Mouse (Mus musculus): ENCODE results near the gene Rundc3b. TPM values are rescaled to one million over a fixed set of nuclear protein-coding genes. Genes with fewer than 3 reads are reported as not detected.

The Rundc3b gene
- 17.1 TPM for polyA plus RNA-seq (2017; shearing (Covaris generic))

GRCm38 (mm10) chr5:8622596-8623231, at the start of gene Rundc3b:
Rundc3b (minus strand) TSS chr5:8622952.

DNA sequence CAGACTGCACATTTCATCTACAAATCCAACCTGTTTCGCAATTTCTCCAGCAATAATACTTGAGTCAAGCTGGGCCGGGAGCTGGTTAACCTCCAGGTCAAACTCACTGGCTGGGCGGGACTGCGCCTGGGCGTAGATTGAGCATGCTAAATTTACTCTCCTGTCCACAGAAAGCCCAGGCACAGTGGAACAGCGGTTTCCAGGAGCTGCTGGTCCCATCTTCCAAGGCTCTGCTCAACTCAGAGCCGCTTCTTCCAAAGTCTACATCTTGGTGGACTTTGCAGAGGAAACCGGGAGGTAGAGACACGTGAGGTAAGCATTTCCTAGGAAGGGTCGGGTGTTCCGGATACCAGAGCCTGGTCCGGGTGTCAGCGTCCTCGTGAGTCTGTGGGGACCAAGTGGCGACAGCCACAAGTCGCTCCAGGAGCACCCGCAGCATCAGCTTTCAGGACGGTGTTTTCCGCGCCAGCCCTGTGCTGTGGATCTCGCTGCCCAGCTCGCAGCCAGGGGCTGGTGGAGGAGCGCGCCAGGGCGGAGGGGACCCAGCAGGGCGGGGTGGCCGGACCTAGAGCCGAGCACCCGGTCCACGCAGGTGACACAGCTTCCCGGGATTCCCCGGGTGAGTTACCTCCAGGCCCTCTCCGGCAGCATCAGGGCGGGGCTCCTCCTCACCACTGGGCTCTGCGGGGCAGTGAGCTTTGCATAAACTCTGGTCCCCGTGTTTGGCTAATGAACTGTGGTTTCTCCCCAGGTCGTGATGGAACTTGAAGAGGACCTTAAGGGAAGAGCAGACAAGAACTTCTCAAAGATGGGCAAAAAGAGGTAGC, 37.4 kb upstream of the Rundc3b start, which contains the start of gene Abcb1a:
Gene Abcb1a (plus strand): TSS at position 167 of the 827 bp plus-strand sequence.

Other genes starting within 250 kb of the Rundc3b start
- gene Dbf4, start 200.2 kb downstream of the Rundc3b start, polyA plus RNA-seq (2017; shearing (Covaris generic)): 105 TPM
- 19.2 TPM for gene Slc25a40, start 200.1 kb downstream of the Rundc3b start, polyA plus RNA-seq (2017; shearing (Covaris generic))
- 10.6 TPM for gene Abcb1a, start 37.1 kb upstream of the Rundc3b start, polyA plus RNA-seq (2017; shearing (Covaris generic))
- 35.6 TPM for gene Abcb1b, start 175.2 kb upstream of the Rundc3b start, polyA plus RNA-seq (2017; shearing (Covaris generic))

Data from naive thymus-derived CD4-positive, alpha-beta T cell, adult 5 months (primary cell).